Mouse (Mus musculus) kidney, adult 2 months (tissue): ENCODE measurements around the gene Rbms1.

Experiments
- CTCF ChIP-seq: fragments of 200-500 bp; conservative IDR thresholded peaks from 2 replicates; pipeline ENCODE4 v1.5.1; 2011; ENCODE audit warnings: low read depth, mild to moderate bottlenecking, control low read depth, low read length, moderate library complexity, mixed read lengths; ENCODE audit not compliant: insufficient read depth, insufficient read length
- POLR2A ChIP-seq: fragments of 200-500 bp; IDR thresholded peaks from one replicate; pipeline ENCODE4 v1.6.1; 2011; ENCODE audit warnings: low read depth, low read length, control low read depth

- TF ChIP-seq CTCF (no peak), POLR2A (no peak)
These were observed 247.2 kb downstream of the Rbms1 start for GRCm38 (mm10) chr2:60715771-60716170.
